Mouse (Mus musculus) heart, adult 2 months (tissue): Measurements from ENCODE around the gene Etfrf1. TPM values are rescaled to one million over a fixed set of nuclear protein-coding genes. Genes with fewer than 3 reads are reported as not detected.
A peak's percentile ranks its signal among the peaks of the same experiment; 100 is the strongest.

ENCODE experiments used
- DNase-seq, 2 experiments: peaks; one replicate each; pipeline ENCODE4 v3.0.0; 2021
- H3K27ac ChIP-seq: fragments of 200-600 bp; 2 replicates; pipeline ENCODE4 v1.8.1; 2022
- H3K27me3 ChIP-seq: fragments of 200-500 bp; 2 replicates; pipeline ENCODE4 v1.6.1; 2012; ENCODE audit warnings: mild to moderate bottlenecking, low read length, inconsistent platforms, mixed read lengths; ENCODE audit not compliant: control insufficient read depth, insufficient read depth
- H3K36me3 ChIP-seq: fragments of 200-500 bp; 2 replicates; pipeline ENCODE4 v1.6.1; 2012; ENCODE audit warnings: low read length, inconsistent platforms; ENCODE audit not compliant: control insufficient read depth, insufficient read depth
- H3K4me1 ChIP-seq: fragments of 200-500 bp; 2 replicates; pipeline ENCODE4 v1.6.1; 2011; ENCODE audit warnings: low read length; ENCODE audit not compliant: control insufficient read depth, insufficient read depth
- H3K4me3 ChIP-seq: fragments of 200-600 bp; 2 replicates; pipeline ENCODE4 v1.8.1; 2022
- H3K79me2 ChIP-seq: fragments of 200-500 bp; replicated peaks from 2 replicates; pipeline ENCODE4 v1.6.1; 2012; ENCODE audit warnings: mild to moderate bottlenecking, inconsistent platforms, low read length, moderate library complexity, mixed read lengths; ENCODE audit not compliant: control insufficient read depth, insufficient read depth
- H3K9ac ChIP-seq: fragments of 200-500 bp; 2 replicates; pipeline ENCODE4 v1.6.1; 2012; ENCODE audit warnings: low read depth, mild to moderate bottlenecking, control low read depth, inconsistent platforms, low read length, mixed read lengths
- CTCF ChIP-seq: fragments of 200-600 bp; IDR thresholded peaks from 2 replicates; pipeline ENCODE4 v1.8.1; 2022; ENCODE audit warnings: antibody characterized with exemption, mild to moderate bottlenecking, moderate library complexity
- EP300 ChIP-seq: fragments of 200-500 bp; IDR thresholded peaks from 2 replicates; pipeline ENCODE4 v1.6.1; 2011; ENCODE audit warnings: low read depth, low read length, control low read depth; ENCODE audit not compliant: insufficient read depth
- POLR2A ChIP-seq: fragments of 200-500 bp; IDR thresholded peaks from 2 replicates; pipeline ENCODE4 v1.6.1; 2011; ENCODE audit warnings: mild to moderate bottlenecking, low read depth, low read length, control low read depth; ENCODE audit not compliant: insufficient read depth
- WGBS: fragments of 180-500 bp; shearing (Covaris S2); methylation state at CpG from one replicate; pipeline ENCODE4 v1.1.7; 2018; 5-methylcytosine and 5-hydroxymethylcytosine counted together
- intact Hi-C: fragments of 180-260 bp; cut with DNase I; formaldehyde crosslinking; loops from one replicate; pipeline ENCODE4 v1.15.1; 2025
- polyA plus RNA-seq: library from polyadenylated mRNA; depleted of rRNA; stranded (reverse); fragments of >200 nt; gene quantifications from 2 replicates; pipeline ENCODE4 v1.2.3, GENCODE M21; 2012
- total RNA-seq, 2 experiments: library from RNA; stranded (reverse); gene quantifications; 2 replicates each; pipeline ENCODE4 v1.2.3; 2021

The Etfrf1 gene
- total and polyA plus RNA-seq, 3 experiments, result 36.3 to 107 (median 97.4) TPM

DNA sequence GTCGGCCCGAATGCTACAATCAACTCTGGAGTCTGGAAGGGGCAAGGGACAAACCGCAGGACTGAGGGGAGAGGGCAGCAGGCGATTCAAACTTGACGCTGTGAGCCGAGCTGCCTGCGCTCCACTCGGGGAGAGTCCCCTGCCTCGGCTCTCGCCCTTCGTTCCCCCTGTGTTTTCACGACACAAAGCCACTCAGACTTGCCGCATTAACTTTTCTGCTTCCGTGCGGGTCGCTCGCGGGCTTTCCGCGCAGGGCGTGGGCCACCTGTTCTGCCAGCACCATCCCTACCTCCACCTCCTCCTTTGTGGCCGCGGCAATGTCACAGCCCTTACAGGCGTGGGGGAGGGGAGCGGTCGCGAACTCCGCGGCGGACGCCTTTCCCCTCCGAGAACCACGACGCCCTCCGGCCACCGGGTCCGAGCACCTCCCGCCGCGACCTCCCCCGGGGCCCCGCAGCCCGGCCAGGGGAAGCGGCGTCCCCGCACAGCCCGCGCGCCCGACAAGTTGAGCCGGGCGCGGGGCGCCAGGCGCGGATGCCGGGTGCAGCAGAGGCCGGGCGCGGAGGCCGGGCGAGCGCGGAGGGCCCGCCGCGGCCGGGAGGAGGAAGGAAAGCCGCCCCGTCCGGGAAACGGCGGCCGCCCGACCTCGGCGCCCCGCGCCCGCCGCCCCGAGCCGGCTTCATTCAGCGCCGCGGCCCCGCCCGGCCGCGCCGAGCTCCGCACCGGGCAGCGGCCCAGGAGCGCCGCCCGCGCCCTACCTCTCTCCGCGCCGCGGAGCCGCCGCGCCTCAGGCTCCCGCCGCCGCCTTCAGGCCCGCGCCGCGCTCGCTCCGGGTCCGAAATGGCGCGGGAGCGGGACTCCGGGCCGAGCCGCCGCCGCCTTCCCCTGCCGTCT is 38.6 kb downstream of the Etfrf1 start:
- Histone ChIP-seq H3K27me3 (no peaks in the 10 kb centered on the region), H3K27ac (peak overlapping the region; percentile 72), H3K4me3 (peak overlapping the region; percentile 85), H3K36me3 (no peaks in the 10 kb centered on the region; the same call in 1 of the 2 replicates), H3K9ac (peak overlapping the region; percentile 95), H3K4me1 (peaks cover 2% of the 10 kb centered on the region; the same call in 1 of the 2 replicates), H3K79me2 (no peaks in the 10 kb centered on the region)
- under 1% methylated on average over 84 of the region's 124 CpGs for WGBS
- DNase-seq, result peak; percentile 77 to 79
- intact Hi-C loops, result loop anchor here (1.0 to 10.0 kb wide), 3 partner anchors 39 to 505 kb away; partner anchors contain the start of genes Casc1 and Etfrf1
- TF ChIP-seq POLR2A, result no peak
- TF ChIP-seq EP300, result no peak
- TF ChIP-seq CTCF, result no peak

DNA sequence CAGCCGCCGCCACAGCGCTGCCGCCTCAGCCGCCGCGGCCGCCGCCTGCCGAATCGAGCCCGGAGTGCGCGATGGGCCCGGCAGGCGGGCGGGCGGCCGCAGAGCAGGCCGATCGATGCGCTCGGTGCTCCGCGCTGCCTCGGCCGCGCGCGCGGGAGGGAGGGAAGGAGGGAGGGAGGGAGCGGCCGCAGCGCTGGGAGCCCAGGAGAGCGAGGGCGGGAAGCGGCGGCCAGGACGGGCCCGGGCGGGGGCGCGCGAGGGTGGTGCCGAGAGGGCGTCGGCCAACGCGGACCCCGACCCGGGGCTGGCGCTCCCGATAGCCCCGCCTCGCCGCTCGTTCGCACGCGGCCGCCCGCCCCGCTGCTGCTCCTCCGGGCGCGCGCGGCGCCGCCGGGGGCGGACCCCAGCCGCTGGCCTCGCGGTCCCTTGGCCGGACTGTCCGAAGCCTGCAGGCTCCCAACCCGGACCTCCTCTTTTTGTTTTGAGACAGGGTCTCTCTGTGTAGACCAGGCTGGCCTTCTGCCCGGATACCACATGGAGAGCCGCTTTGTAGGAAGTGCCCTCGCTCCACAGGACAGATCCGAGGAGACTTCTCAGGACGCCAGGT is 39.4 kb downstream of the Etfrf1 start, which contains the start of gene Kras:
Gene Kras (minus strand): TSS at position 55 of the 607 bp plus-strand sequence.
- H3K4me1 ChIP-seq, result peaks cover 2% of the 10 kb centered on the region; the same call in 1 of the 2 replicates
- H3K79me2 ChIP-seq, result no peaks in the 10 kb centered on the region
- peak within 1 kb of the TSS; percentile 85 for H3K4me3 ChIP-seq
- H3K27me3 ChIP-seq, result no peaks in the 10 kb centered on the region
- TF ChIP-seq EP300 (no peak), CTCF (no peak), POLR2A (no peak; the same call in 1 of the 2 replicates)
- intact Hi-C loops, result loop anchor here (1.0 kb wide), 1 partner anchor 91 kb away; no protein-coding TSS in a partner anchor
- DNase-seq, result peak; percentile 95 to 97
- no peaks in the 10 kb centered on the region for H3K36me3 ChIP-seq
- H3K9ac ChIP-seq, result peak within 1 kb of the TSS; percentile 95
- WGBS, result under 1% methylated on average over 67 of the region's 83 CpGs
- peak within 1 kb of the TSS; percentile 72 for H3K27ac ChIP-seq

DNA sequence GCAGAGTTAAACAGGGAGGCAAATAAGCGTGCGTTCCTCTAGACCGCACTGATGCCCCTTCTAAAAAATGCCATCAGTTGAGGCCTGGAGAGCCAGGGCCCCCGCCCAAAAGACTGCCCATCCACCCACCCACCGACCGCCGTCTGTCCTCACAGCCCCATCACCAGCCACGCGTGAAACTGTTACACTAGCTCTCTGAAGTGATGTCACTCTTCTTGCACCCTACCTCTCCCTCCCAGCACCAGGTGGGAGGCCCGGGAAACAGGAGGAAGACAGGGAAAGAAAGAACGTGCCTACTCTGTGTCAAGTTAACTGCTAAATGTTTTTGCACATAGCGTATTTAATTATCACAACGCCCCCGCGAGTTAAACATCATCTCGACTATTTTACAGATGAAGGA is 39.9 kb downstream of the Etfrf1 start:
- no peak for DNase-seq
- 22% methylated on average over 16 of the region's 16 CpGs for WGBS
- no peaks in the 10 kb centered on the region for H3K79me2 ChIP-seq
- H3K4me1 ChIP-seq, result peaks cover 3% of the 10 kb centered on the region
- H3K27ac ChIP-seq, result peak overlapping the region; percentile 68
- intact Hi-C loops, result loop anchor here (1.0 kb wide), 1 partner anchor 90 kb away; no protein-coding TSS in a partner anchor
- no peak for TF ChIP-seq CTCF
- no peak for TF ChIP-seq POLR2A
- no peak for TF ChIP-seq EP300
- H3K36me3 ChIP-seq, result no peaks in the 10 kb centered on the region
- H3K9ac ChIP-seq, result peak overlapping the region; percentile 95
- H3K27me3 ChIP-seq, result no peaks in the 10 kb centered on the region
- H3K4me3 ChIP-seq, result peak overlapping the region; percentile 47

DNA sequence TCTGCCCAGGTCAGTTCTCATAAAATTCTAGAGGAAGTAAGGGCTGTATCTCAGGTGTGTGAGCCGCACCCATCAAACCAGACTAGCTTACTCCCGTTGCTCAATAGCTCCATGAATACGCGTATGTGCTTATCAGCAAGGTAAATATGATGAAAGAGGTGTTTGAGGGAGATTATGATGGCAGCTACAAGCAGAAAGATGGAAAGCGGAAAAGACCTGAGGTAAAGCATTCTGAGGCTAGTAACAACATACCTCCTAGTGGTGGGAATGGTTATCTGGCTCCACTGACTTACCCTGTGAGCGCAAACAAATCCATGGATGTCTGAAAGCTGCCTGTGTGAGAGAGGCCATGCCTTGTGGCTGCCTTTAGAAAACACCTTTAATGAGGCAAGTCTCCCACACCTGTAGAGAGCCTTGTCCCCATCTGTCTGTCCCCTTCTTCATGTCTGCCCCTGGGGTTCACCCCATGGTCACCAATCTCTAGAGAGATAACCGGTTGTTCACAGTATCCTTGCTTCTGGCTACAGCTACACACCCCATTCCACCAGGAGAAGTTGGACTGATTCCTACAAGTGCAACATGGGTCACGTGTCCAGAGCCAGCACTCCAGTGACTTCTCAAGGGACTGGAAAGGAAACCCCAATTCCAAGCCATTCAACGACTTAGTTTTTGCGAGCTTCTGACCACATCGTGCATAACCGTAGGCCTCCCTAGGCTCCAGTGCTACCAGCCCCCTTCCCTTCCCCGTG is 45.2 kb downstream of the Etfrf1 start:
- 51% methylated on average over 13 of the region's 13 CpGs for WGBS
- intact Hi-C loops, result loop anchor here (5.0 kb wide), 1 partner anchor 36 kb away; no protein-coding TSS in a partner anchor
- Histone ChIP-seq H3K27me3 (no peaks in the 10 kb centered on the region), H3K36me3 (no peaks in the 10 kb centered on the region), H3K4me3 (no peak overlapping the region), H3K4me1 (peaks cover 3% of the 10 kb centered on the region), H3K27ac (peak overlapping the region; percentile 45; the same call in 1 of the 2 replicates), H3K9ac (no peak overlapping the region), H3K79me2 (no peaks in the 10 kb centered on the region)
- DNase-seq, result peak; percentile 32 to 39
- no peak for TF ChIP-seq POLR2A
- TF ChIP-seq CTCF, result peak; percentile 19; the same call in 1 of the 2 replicates

DNA sequence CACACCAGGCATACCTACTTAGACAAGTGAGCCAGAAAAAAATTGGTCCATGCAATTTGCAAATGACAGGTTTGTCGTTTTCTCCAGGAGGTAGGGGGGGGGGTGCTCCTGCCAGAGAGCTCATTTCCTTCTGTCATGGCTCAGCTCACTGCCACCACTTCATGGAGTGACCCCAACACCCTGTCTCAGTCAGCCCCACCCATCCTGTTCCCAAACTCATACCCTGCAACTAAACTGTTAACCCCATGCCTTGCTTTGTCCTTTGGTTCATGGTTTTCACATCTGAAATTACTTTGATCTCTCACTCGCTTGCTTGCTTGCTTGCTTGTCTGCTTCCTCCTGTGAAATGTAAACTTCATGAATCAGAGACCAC is 45.8 kb downstream of the Etfrf1 start:
- no peak for TF ChIP-seq POLR2A
- no peak for TF ChIP-seq EP300
- TF ChIP-seq CTCF, result no peak
- intact Hi-C loops, result loop anchor here (5.0 kb wide), 1 partner anchor 36 kb away; no protein-coding TSS in a partner anchor
- DNase-seq, result no peak
- H3K4me1 ChIP-seq, result peaks cover 3% of the 10 kb centered on the region
- H3K27ac ChIP-seq, result peak overlapping the region; percentile 45; the same call in 1 of the 2 replicates
- no peak overlapping the region for H3K4me3 ChIP-seq
- H3K9ac ChIP-seq, result no peak overlapping the region
- H3K27me3 ChIP-seq, result no peaks in the 10 kb centered on the region
- no peaks in the 10 kb centered on the region for H3K79me2 ChIP-seq
- 35% methylated on average over 2 of the region's 2 CpGs for WGBS
- no peaks in the 10 kb centered on the region for H3K36me3 ChIP-seq
